Mouse (Mus musculus) retina, embryonic 14.5 days (tissue): Measurements from ENCODE around the gene Gpcpd1.

ENCODE experiments used
- DNase-seq: peaks from one replicate; pipeline ENCODE4 v3.0.0-alpha.2; 2015; ENCODE audit warnings: low spot score

Gene Gpcpd1

GRCm38 (mm10) chr2:132586006-132586405 is 1.5 kb downstream of the Gpcpd1 start:
- DNase-seq, result no peak

DNA sequence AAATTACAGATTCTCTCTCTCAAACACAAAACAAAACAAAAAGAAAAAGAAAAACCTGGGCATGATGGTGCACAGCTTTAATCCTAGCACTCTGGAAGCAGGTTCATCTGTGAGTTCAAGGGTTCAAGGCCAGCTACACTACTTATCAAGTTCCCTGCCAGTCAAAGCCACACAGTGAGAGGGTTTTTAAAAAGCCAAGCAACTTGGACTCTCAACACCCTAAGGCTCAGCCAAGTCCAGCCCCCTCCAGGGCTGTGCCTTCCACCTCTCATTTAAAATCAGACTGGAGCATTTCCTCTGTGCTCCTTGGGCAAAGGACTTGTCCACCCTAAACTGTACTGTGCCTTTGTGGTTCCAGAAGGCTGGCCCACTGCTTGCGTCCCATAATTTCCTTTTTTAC is 3.3 kb downstream of the Gpcpd1 start:
- DNase-seq, result no peak

DNA sequence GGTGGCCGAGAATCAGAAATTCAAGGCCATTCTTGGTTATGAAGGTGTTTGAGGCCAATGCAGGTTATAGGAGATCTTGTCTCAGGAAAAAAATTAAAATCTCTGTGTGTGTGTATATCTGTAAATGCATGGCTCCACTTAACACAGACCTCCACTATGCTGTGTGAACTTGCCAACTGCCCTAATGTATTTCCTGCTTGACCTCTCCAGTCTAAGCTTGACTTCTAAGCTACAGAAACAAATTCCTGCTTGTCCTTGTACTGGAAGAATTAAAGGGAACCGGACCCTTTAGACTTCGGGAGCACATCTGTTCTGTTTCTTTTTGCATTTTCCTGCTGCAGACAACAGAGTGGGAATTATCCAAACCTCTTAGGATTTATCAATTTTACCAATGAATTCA is 4.4 kb downstream of the Gpcpd1 start:
- no peak for DNase-seq

DNA sequence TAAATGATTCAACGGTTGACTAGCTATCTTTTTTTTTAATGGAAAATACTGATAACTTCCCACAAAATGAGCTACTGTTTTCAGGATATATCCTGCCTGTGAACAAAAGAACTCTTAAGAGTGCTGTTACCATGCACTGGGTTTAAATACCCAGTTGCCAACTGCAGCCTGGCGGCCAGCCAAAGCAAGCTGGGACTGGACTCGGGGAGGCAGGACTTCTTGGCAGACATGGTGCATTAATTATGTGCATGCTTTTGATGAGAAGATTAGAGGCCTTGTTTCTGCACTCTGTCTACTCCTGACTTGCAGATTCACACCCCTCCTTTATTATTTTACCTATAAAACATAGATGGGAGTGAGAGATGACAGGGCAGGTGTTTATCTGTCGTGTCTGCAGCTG is 5.3 kb downstream of the Gpcpd1 start:
- DNase-seq, result no peak

GRCm38 (mm10) chr2:132579689-132580088 is 7.8 kb downstream of the Gpcpd1 start:
- DNase-seq, result no peak

DNA sequence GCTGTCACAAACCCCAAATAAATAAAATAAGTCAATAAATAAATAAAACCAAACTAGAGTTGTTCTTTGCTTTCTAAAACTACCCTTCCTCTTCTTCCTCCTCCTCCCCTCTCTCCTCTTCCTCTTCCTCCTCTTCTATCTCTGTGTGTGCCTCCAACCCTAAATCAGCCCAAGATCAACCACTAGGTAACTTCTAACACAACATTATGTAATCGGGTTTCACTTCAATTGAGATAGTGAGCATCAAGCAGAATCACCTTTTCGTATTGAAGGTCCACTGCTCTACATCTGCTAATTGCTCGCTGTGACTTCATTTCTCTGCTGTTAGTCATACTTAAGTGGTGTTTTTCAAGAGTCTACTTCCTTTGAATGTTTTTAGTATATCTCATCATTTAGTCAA is 8.8 kb downstream of the Gpcpd1 start:
- DNase-seq, result no peak

DNA sequence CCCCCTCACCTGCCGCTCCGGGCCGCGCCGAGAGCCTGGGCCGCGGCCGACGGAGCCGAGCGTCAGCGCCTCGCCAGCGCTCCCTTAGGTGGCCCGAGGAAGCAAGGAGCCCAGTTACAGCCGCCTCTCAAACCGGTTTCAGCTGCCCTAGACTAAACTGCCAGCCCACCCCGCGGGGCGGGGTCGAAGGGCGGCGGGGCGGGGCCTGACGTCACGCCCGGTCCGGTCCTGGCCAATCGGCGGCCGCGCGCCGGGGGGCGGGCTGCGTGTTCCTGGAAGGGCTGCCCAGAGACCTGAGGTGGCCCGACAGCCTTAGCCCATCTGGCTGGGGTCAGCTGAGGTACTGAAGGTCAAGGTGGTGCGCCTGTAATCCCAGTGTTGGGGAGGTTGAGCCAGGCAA is 9.5 kb downstream of the Gpcpd1 start:
- DNase-seq, result peak; percentile 95

DNA sequence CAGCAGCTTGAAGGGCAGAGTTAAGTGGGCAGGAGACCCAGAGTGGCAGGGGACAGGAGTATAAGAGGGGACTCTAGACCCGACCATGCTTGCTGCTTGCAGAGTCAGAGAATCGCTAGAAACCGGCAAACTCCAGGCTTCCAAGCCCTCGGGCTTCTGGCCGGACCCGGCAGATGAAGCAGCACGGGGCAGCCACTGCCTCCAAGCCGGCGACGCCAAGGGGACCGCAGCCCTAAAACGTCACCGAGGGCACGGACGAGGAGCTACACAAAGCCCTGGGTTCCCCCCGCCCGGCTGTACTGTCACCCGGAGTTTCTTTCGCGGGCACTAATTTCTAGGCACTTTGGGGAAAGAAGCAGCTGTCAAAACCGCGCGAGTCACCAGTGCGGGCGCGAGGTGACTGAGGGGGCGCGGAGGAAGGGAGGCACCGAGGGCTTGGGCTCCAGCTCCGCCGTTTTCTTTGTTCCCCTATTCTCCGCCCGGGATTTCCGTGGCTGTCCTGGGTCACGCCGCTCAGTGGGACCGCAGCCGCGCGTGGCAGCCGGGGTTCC is 10.0 kb downstream of the Gpcpd1 start:
- peak; percentile 64 for DNase-seq

DNA sequence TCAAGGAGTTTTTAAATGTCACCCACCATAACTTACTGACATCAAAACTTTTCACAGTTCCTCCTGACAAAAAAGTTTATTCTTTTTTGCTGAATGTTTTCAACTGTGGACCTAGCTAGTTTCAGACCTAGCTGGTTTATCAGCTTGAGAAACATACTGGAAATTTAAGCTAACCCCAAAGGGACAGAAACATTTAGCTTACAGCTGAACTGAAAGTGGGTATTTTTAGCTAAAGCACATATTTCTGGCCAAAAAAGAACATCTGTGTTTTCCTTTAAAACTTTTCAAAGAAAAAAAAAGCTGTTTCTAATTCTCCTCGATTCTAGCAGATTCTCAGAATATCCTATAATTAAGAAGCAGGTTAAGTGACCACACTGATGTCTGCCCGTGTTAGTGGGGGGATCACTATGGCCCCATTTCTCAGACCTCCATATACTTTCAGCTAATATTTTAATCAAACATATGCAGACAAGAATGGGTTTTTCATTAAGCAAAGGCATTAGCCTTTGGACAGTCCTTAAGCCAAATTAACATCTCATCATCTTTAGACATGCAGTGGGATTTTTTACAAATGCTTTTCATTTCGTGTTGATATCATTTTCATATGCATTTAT is 10.9 kb downstream of the Gpcpd1 start:
- DNase-seq, result no peak

DNA sequence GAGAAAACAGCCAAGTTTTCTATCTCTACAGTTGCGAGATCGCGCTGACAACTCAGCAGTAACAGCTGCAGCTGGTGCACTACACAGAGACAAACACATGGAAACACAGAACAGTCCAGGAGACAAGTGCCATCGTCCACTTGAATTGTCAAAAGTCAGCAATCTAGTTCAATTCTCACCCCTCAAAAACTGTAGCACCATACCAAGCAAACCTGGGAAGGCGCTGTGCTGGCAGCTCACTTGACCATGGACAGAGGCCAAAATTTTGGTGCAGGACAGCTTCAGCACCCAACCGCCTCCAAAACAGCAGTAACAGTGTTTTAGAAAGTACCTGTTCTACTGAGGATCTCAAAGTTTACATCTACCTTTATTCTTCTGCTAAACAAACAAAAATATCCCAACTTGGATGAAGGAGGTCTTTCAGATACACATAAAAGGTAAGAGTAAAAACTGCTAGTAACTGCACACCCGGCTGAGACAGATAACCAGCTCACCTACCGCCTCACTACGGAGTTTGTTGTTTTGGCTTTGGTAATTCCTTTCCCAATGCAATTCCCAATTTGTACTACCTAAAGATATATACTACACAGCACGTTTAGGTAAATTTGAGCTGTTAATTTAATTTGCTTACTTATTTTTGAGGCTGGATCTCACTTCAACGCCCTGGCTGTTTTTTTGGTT is 11.6 kb downstream of the Gpcpd1 start:
- no peak for DNase-seq

- DNase-seq, result no peak
Measured at GRCm38 (mm10) chr2:132575256-132575655, 12.3 kb downstream of the Gpcpd1 start.

- no peak for DNase-seq
Measured at GRCm38 (mm10) chr2:132573280-132573679, 14.2 kb downstream of the Gpcpd1 start.

- DNase-seq, result no peak
Measured at GRCm38 (mm10) chr2:132572651-132573050, 14.9 kb downstream of the Gpcpd1 start.

- DNase-seq, result no peak
Measured at GRCm38 (mm10) chr2:132571301-132571700, 16.2 kb downstream of the Gpcpd1 start.

GRCm38 (mm10) chr2:132570869-132571268 is 16.7 kb downstream of the Gpcpd1 start:
- no peak for DNase-seq

- no peak for DNase-seq
Measured at GRCm38 (mm10) chr2:132569686-132570085, 17.8 kb downstream of the Gpcpd1 start.

DNA sequence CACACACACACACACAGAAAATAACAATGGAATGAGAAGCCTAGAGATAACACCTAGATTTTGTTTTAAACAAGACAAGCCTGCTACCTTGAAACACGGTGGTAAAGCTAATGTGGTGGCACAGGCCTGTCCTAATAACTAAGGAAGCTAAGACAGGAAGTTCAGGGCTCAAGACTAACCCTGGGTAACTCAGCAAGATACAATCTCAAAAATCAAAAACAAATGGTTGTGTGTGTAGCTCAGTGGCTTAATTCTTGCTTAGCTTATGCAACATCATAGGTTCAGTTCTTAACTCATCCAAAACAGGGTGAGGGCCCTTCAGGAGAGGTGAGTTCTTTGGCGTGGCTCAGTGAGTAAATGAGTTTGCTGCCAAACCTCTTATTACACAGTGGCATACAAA is 20.1 kb downstream of the Gpcpd1 start:
- DNase-seq, result no peak

DNA sequence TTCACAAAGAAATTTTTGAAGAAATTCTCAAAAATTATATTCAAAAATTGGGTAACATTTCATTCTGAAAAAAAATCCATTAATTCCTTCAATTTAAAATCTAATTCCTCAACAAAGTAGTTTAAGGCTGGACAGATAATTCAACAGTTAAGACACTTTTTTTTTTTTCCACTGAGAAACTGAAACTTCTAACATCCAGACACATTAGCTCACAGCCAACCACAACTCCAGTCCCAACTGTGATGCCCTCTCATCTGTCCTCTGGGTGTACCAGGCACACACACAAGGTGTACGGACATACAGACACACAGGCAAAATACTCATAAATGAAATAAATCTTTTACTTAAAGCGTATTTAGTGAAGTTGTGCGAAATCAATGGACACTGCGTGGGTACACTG is 25.7 kb downstream of the Gpcpd1 start:
- no peak for DNase-seq

- no peak for DNase-seq
Measured at GRCm38 (mm10) chr2:132527864-132528263, 59.7 kb downstream of the Gpcpd1 start.

GRCm38 (mm10) chr2:132526894-132527532 is 60.5 kb downstream of the Gpcpd1 start:
- DNase-seq, result no peak

GRCm38 (mm10) chr2:132526110-132526509 is 61.4 kb downstream of the Gpcpd1 start:
- no peak for DNase-seq

GRCm38 (mm10) chr2:132518021-132518901 is 69.3 kb downstream of the Gpcpd1 start:
- DNase-seq, result no peak
